In genomic region chr1:55025656-55026430, GRCm38 (mm10) we compare ENCODE assay signal across 8 mouse cellular contexts. TPM values are rescaled to one million over a fixed set of nuclear protein-coding genes. Genes with fewer than 3 reads are reported as not detected.
DNase-seq lines count a peak whose midpoint lies in the region; ATAC-seq and TF ChIP-seq lines count a peak whose summit lies in the region.

No protein-coding gene starts in this region.

- peak overlapping the region; percentile 100 for H3K27ac ChIP-seq in gastrocnemius, adult 2 months
- H3K27ac ChIP-seq in bone marrow, adult 2 months (ENCODE audit: control insufficient read depth, insufficient read depth, low read depth, low read length, poor library complexity): peak overlapping the region; percentile 49; the same call in 1 of the 2 replicates
- H3K27ac ChIP-seq in midbrain, postnatal 0 days (ENCODE audit: low read depth, low read length): no peak overlapping the region

- H3K9me3 ChIP-seq in midbrain, postnatal 0 days (ENCODE audit: low read length): no peaks in the 10 kb centered on the region

- intact Hi-C loops in gastrocnemius, adult 2 months (cut with DNase I): loop anchor here (2.0 kb wide), 2 partner anchors 27 to 61 kb away; partner anchors contain the start of gene Coq10b
- intact Hi-C loops in gastrocnemius, postnatal 14 days (cut with DNase I; ENCODE audit: low total_unique reads): no loop called here

- H3K36me3 ChIP-seq in midbrain, postnatal 0 days (ENCODE audit: insufficient read depth, low read length): no peaks in the 10 kb centered on the region

- peaks cover 4% of the 10 kb centered on the region; the same call in 1 of the 2 replicates for H3K4me1 ChIP-seq in bone marrow, adult 2 months (ENCODE audit: control insufficient read depth, insufficient read depth, low read length)
- H3K4me1 ChIP-seq in midbrain, postnatal 0 days (ENCODE audit: insufficient read depth, low read length): peaks cover 6% of the 10 kb centered on the region; the same call in 1 of the 2 replicates

- under 1% methylated on average over 10 of the region's 10 CpGs for WGBS in bone marrow, adult 2 months
- 16% methylated on average over 10 of the region's 10 CpGs for WGBS in midbrain, postnatal 0 days

- H3K4me2 ChIP-seq in midbrain, postnatal 0 days (ENCODE audit: low read depth, low read length, poor library complexity, severe bottlenecking): peak overlapping the region; percentile 73

- ATAC-seq in granulocyte monocyte progenitor cell, adult 5-6 weeks (replicated peaks; ENCODE audit: poor library complexity, severe bottlenecking): peak; percentile 12
- ATAC-seq in midbrain, postnatal 0 days (ENCODE audit: low FRiP score): no peak

- peak overlapping the region; percentile 77 for H3K4me3 ChIP-seq in gastrocnemius, adult 2 months
- H3K4me3 ChIP-seq in bone marrow, adult 2 months (replicated peaks; ENCODE audit: control insufficient read depth, low read depth, low read length): peak overlapping the region; percentile 93
- peak overlapping the region; percentile 90 for H3K4me3 ChIP-seq in midbrain, postnatal 0 days (ENCODE audit: low read depth, low read length)

- DNase-seq in gastrocnemius, adult 2 months: no peak
- no peak for DNase-seq in gastrocnemius, postnatal 14 days
- peak; percentile 29 for DNase-seq in 3T3-L1 (ENCODE audit: low read depth, low spot score)
- peak; percentile 11 to 13 for DNase-seq in layer of hippocampus, postnatal 36 days
- peak; percentile 3 for DNase-seq in midbrain, postnatal 0 days (ENCODE audit: low spot score)
- no peak for DNase-seq in gastrocnemius, postnatal 4 days (ENCODE audit: low spot score in 2 of 2)

- no peak for TF ChIP-seq POLR2A in bone marrow, adult 2 months (IDR thresholded peaks at IDR 0.05; ENCODE audit: borderline replicate concordance, control insufficient read depth, low read depth, low read length)

- H3K9ac ChIP-seq in midbrain, postnatal 0 days (replicated peaks; ENCODE audit: low read length, poor library complexity, severe bottlenecking): peak overlapping the region; percentile 94; the same call in 1 of the 2 replicates

- TF ChIP-seq CTCF in gastrocnemius, adult 2 months (IDR thresholded peaks at IDR 0.05): no peak
- TF ChIP-seq CTCF in bone marrow, adult 2 months (IDR thresholded peaks at IDR 0.05; ENCODE audit: control insufficient read depth, insufficient read depth, low read length): no peak
- no peak for TF ChIP-seq CTCF in midbrain, postnatal 0 days (IDR thresholded peaks at IDR 0.05)

- no peaks in the 10 kb centered on the region for H3K27me3 ChIP-seq in midbrain, postnatal 0 days (ENCODE audit: insufficient read depth, low read length)

RNA-seq across cellular contexts. Expression of gene Sf3b1, which starts 1.4 kb away (rescaled TPM):
- total RNA-seq in gastrocnemius, adult 2 months (2021): 10 to 100 TPM; 53.6 to 56.3 TPM
- total RNA-seq in gastrocnemius, postnatal 14 days (2021): 10 to 100 TPM; 51.9 to 58.3 TPM
- polyA plus RNA-seq in bone marrow, adult 2 months (2011; ENCODE audit: insufficient read depth, insufficient read length, low replicate concordance, missing spikeins): 73.5 and 113 TPM in 2 replicates
- total RNA-seq in granulocyte monocyte progenitor cell, adult 5-6 weeks (2014; fragmentation: Nextera tagmentation): 213 and 218 TPM in 2 replicates
- total RNA-seq in granulocyte monocyte progenitor cell, adult 5-6 weeks (2017): 254 and 282 TPM in 2 replicates
- total RNA-seq in layer of hippocampus, postnatal 36 days (2021): 100 to 1,000 TPM; 159 to 160 TPM
- total RNA-seq in midbrain, postnatal 0 days (2014; rRNA removed): 171 and 262 TPM in 2 replicates
- polyA plus RNA-seq in midbrain, postnatal 0 days (2015; fragmentation: Nextera tagmentation; extraction: Ambion mirVana): 250 and 282 TPM in 2 replicates
- total RNA-seq in gastrocnemius, postnatal 4 days (2021): 100 to 1,000 TPM; 109 to 130 TPM

RNA-seq across cellular contexts. Expression of gene Coq10b, which starts 26.7 kb away (rescaled TPM):
- 10 to 100 TPM; 13.7 to 17.0 TPM for total RNA-seq in gastrocnemius, adult 2 months (2021)
- 1 to 10 TPM; 7.8 to 9.5 TPM for total RNA-seq in gastrocnemius, postnatal 14 days (2021)
- polyA plus RNA-seq in bone marrow, adult 2 months (2011; ENCODE audit: insufficient read depth, insufficient read length, low replicate concordance, missing spikeins): 4.1 and 9.9 TPM in 2 replicates
- 13.5 and 20.2 TPM in 2 replicates for total RNA-seq in granulocyte monocyte progenitor cell, adult 5-6 weeks (2014; fragmentation: Nextera tagmentation)
- 14.0 and 15.2 TPM in 2 replicates for total RNA-seq in granulocyte monocyte progenitor cell, adult 5-6 weeks (2017)
- 10 to 100 TPM; 19.7 to 21.2 TPM for total RNA-seq in layer of hippocampus, postnatal 36 days (2021)
- total RNA-seq in midbrain, postnatal 0 days (2014; rRNA removed): 19.7 and 25.3 TPM in 2 replicates
- 25.9 and 26.5 TPM in 2 replicates for polyA plus RNA-seq in midbrain, postnatal 0 days (2015; fragmentation: Nextera tagmentation; extraction: Ambion mirVana)
- 10 to 100 TPM in 1 of 2 experiments, 1 to 10 TPM in 1; 8.9 to 14.2 TPM for total RNA-seq in gastrocnemius, postnatal 4 days (2021)

Comparison
In these comparisons a context has a peak if more than half of its experiments do, and no peak if none do; other contexts are left out.
1. DNase-seq: peak in 3T3-L1 (single experiment), layer of hippocampus, postnatal 36 days (2 of 2) and midbrain, postnatal 0 days (single experiment); none in gastrocnemius, adult 2 months (single experiment), gastrocnemius, postnatal 14 days (single experiment) and gastrocnemius, postnatal 4 days (0 of 2).
2. Peak in every context shown above with its lines, with median percentiles within 50 percentile points of each other: H3K4me3 ChIP-seq.